Mouse (Mus musculus) liver, embryonic 11.5 days (tissue): ENCODE measurements around the gene Tnc. TPM values are rescaled to one million over a fixed set of nuclear protein-coding genes. Genes with fewer than 3 reads are reported as not detected.
"Not testable (repeated sequence)": the region's sequence is repeated elsewhere in the genome, so short reads cannot be mapped to it uniquely, and the experiment has no call there.

ENCODE experiments used
- ATAC-seq: fragments of 200-750 bp; cut with Nextera tagmentation; replicated peaks from 2 replicates; pipeline ENCODE4 v1.8.0; 2017; ENCODE audit warnings: moderate number of reproducible peaks, mild to moderate bottlenecking, moderate TSS enrichment, moderate library complexity; ENCODE audit not compliant: low FRiP score
- DNase-seq: peaks from one replicate; pipeline ENCODE4 v3.0.0-alpha.2; 2017; ENCODE audit warnings: low spot score
- H3K27ac ChIP-seq: fragments of 300-500 bp; sonication (generic); 2 replicates; pipeline ENCODE4 v1.5.1; 2014; ENCODE audit warnings: mild to moderate bottlenecking, low read depth, low read length, control low read depth
- H3K27me3 ChIP-seq: fragments of 300-500 bp; sonication (generic); replicated peaks from 2 replicates; pipeline ENCODE4 v1.6.1; 2014; ENCODE audit warnings: low read length, mixed read lengths; ENCODE audit not compliant: control insufficient read depth, insufficient read depth
- H3K36me3 ChIP-seq: fragments of 300-500 bp; sonication (generic); 2 replicates; pipeline ENCODE4 v1.6.1; 2014; ENCODE audit warnings: mild to moderate bottlenecking, low read length, moderate library complexity, mixed read lengths; ENCODE audit not compliant: control insufficient read depth, insufficient read depth
- H3K4me1 ChIP-seq: fragments of 300-500 bp; sonication (generic); replicated peaks from 2 replicates; pipeline ENCODE4 v1.6.1; 2014; ENCODE audit warnings: low read length, mixed read lengths; ENCODE audit not compliant: control insufficient read depth, insufficient read depth
- H3K4me2 ChIP-seq: fragments of 300-500 bp; sonication (generic); 2 replicates; pipeline ENCODE4 v1.6.1; 2014; ENCODE audit warnings: mild to moderate bottlenecking, control low read depth, moderate library complexity
- H3K4me3 ChIP-seq: fragments of 300-500 bp; sonication (generic); 2 replicates; pipeline ENCODE4 v1.5.1; 2014; ENCODE audit warnings: low read depth, low read length, control low read depth
- H3K9ac ChIP-seq: fragments of 300-500 bp; sonication (generic); 2 replicates; pipeline ENCODE4 v1.6.1; 2014; ENCODE audit warnings: low read depth, low read length, control low read depth
- H3K9me3 ChIP-seq: fragments of 300-500 bp; sonication (generic); 2 replicates; pipeline ENCODE4 v1.6.1; 2016; ENCODE audit warnings: low read length, inconsistent platforms, mixed read lengths; ENCODE audit not compliant: control insufficient read depth
- WGBS: fragments of 180-500 bp; shearing (Covaris S2); extraction: QIAGEN DNeasy Blood & Tissue Kit; methylation state at CpG from one replicate; pipeline ENCODE4 v1.1.7; 2014; 5-methylcytosine and 5-hydroxymethylcytosine counted together
- polyA plus RNA-seq: library from polyadenylated mRNA; unstranded; fragments of >200 nt; fragmentation: Nextera tagmentation; extraction: Ambion mirVana; gene quantifications from 2 replicates; pipeline ENCODE4 v1.2.1, GENCODE M21; 2014

Tnc gene
- polyA plus RNA-seq, 1 experiment from 2014 or later: 17.5 TPM

DNA sequence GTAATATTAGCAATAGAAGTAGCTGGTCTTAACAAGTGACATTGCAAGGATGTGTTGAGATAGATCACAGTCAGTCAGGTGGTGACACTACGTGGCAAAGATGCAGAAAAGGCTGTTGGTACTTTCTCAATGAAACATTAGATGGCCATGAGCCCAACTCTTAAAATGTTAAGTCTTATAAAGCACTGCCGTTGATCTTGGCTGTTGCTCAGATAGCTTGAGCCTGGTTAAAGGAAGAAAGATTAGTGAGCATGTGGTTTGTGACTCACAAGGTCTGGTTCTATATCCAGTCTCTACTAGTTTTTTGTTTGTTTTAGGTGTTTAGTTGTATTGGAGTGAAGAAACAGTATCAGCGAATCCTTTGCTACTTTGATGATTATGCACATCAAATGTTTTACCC, 76.9 kb downstream of the Tnc start:
- Histone ChIP-seq H3K4me2 (no peak overlapping the region), H3K9ac (no peak overlapping the region), H3K4me1 (no peaks in the 10 kb centered on the region), H3K27ac (no peak overlapping the region), H3K36me3 (no peaks in the 10 kb centered on the region), H3K27me3 (no peaks in the 10 kb centered on the region), H3K9me3 (no peaks in the 10 kb centered on the region), H3K4me3 (no peak overlapping the region)
- DNase-seq (no peak), ATAC-seq (no peak)
- WGBS: 74% methylated on average over 3 of the region's 3 CpGs

- Histone ChIP-seq H3K27me3 (no peaks in the 10 kb centered on the region), H3K9ac (no peak overlapping the region), H3K4me2 (no peak overlapping the region), H3K27ac (no peak overlapping the region), H3K4me1 (no peaks in the 10 kb centered on the region), H3K4me3 (no peak overlapping the region), H3K9me3 (no peaks in the 10 kb centered on the region), H3K36me3 (no peaks in the 10 kb centered on the region)
- DNase-seq (no peak), ATAC-seq (no peak)
- WGBS: 54% methylated on average over 1 of the region's 1 CpGs
Measured at GRCm38 (mm10) chr4:63963410-63963809, 83.4 kb downstream of the Tnc start.

DNA sequence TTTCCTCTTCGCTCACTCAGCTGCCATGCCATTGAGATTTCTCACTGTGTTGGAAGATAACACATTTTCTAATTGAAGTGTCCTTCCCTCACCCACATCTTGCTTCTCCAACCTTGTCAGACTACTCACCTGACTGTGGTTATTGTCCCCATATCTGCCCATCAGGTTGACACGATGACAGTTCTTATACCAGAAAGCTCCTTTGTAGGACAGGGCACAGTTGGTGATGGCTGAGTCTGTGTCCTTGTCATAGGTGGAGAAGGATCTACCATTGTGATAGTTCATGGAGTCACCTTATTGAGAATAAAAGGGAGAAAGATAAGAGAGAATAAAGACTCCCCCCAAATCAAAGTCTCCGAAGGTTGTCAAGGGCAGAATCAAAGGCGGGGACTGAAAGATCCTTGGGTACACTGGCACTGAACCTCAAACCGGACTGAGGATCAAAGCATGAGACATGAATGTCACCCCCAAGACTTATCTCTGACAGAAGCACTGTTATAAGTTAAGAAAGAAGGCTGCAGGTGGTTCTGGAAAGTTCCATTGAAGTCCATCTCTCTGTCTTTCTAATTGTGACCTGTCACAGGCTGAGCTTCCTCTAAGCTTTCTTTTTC, 84.9 kb downstream of the Tnc start:
- DNase-seq: no peak
- WGBS: 85% methylated on average over 5 of the region's 5 CpGs
- no peaks in the 10 kb centered on the region for H3K4me1 ChIP-seq

GRCm38 (mm10) chr4:63958601-63959000, 88.2 kb downstream of the Tnc start:
- no peak for DNase-seq
- WGBS: 68% methylated on average over 4 of the region's 4 CpGs

More for the DNA sequence above, 84.9 kb downstream of the Tnc start:
- no peak overlapping the region for H3K4me2 ChIP-seq
- H3K9ac ChIP-seq: no peak overlapping the region
- H3K27ac ChIP-seq: no peak overlapping the region
- H3K9me3 ChIP-seq: no peaks in the 10 kb centered on the region
- no peaks in the 10 kb centered on the region for H3K27me3 ChIP-seq
- no peak overlapping the region for H3K4me3 ChIP-seq
- no peak for ATAC-seq
- no peaks in the 10 kb centered on the region for H3K36me3 ChIP-seq

DNA sequence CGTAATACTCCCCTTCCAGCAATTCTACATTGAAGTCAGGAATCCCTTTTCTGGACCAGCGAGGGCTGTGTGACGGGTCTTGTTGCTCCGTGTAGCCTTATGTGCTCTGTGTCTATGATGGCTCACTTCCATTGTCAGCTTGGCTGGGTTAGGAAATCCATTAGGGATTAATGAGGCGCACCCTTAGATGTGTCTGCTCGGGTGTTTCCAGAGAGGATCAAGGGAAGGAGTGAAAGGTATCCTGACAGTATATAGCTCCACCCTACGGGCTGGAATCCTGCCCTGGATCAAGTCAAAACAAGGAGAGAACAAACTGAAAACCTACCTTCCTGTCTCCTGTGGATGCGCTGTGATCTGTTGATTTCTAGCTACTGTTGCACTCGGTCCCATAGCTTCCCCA, 96.8 kb downstream of the Tnc start:
- H3K36me3 ChIP-seq: no peaks in the 10 kb centered on the region
- no peaks in the 10 kb centered on the region for H3K9me3 ChIP-seq
- H3K27me3 ChIP-seq: no peaks in the 10 kb centered on the region
- H3K4me1 ChIP-seq: no peaks in the 10 kb centered on the region
- DNase-seq: no peak
- no peak overlapping the region for H3K27ac ChIP-seq
- H3K4me2 ChIP-seq: no peak overlapping the region
- H3K9ac ChIP-seq: no peak overlapping the region
- ATAC-seq: no peak
- no peak overlapping the region for H3K4me3 ChIP-seq
- WGBS: 82% methylated on average over 9 of the region's 9 CpGs

More at GRCm38 (mm10) chr4:63958601-63959000, 88.2 kb downstream of the Tnc start:
- no peak overlapping the region for H3K4me2 ChIP-seq
- H3K4me1 ChIP-seq: no peaks in the 10 kb centered on the region
- no peak overlapping the region for H3K27ac ChIP-seq
- no peaks in the 10 kb centered on the region for H3K36me3 ChIP-seq
- ATAC-seq: no peak
- H3K9me3 ChIP-seq: no peaks in the 10 kb centered on the region
- H3K27me3 ChIP-seq: no peaks in the 10 kb centered on the region
- H3K9ac ChIP-seq: no peak overlapping the region
- H3K4me3 ChIP-seq: no peak overlapping the region

DNA sequence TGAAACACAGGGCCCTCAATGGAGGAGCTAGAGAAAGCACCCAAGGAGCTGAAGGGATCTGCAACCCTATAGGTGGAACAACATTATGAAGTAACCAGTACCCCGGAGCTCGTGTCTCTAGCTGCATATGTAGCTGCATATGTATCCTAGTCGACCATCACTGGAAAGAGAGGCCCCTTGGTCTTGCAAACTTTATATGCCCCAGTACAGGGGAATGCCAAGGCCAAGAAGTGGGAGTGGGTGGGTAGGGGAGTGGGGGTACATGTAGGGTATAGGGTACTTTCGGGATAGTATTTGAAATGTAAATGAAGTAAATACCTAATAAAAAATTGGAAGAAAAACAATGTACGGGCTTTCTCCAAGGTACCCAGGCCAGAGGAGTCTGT, 98.1 kb downstream of the Tnc start:
- 78% methylated on average over 5 of the region's 5 CpGs for WGBS
- not testable (repeated sequence) for H3K36me3 ChIP-seq, H3K9me3 ChIP-seq, DNase-seq, H3K4me1 ChIP-seq, H3K4me3 ChIP-seq, ATAC-seq, H3K27me3 ChIP-seq, H3K4me2 ChIP-seq, H3K27ac ChIP-seq, H3K9ac ChIP-seq

- Histone ChIP-seq H3K4me1 (no peaks in the 10 kb centered on the region), H3K9me3 (no peaks in the 10 kb centered on the region), H3K4me2 (no peak overlapping the region), H3K27ac (no peak overlapping the region), H3K27me3 (no peaks in the 10 kb centered on the region), H3K4me3 (no peak overlapping the region), H3K36me3 (no peaks in the 10 kb centered on the region), H3K9ac (no peak overlapping the region)
- no peak for ATAC-seq
- WGBS: 38% methylated on average over 12 of the region's 12 CpGs
- peak; percentile 38 for DNase-seq
Measured at GRCm38 (mm10) chr4:63948066-63948687, 98.6 kb downstream of the Tnc start.

DNA sequence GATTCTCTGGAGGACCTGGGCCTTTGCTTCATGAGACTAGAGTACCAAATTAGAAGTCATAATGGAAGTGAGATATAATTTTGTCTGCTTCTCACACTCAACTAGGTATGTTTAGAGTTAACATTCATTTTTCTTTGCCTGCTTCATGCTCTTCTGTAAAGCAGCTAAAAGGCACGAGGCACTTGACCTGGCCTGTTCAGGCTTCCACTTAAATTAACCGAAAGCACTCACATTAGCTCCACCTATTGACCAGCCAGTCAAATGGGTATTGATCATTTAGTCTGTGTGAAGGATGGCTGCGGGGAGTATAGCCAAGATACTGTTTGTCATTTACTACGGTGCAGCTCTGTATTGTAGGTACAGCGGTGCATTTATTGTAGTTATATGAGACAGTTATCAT, 103.0 kb downstream of the Tnc start:
- DNase-seq (no peak), ATAC-seq (no peak)
- Histone ChIP-seq H3K4me1 (no peaks in the 10 kb centered on the region), H3K36me3 (no peaks in the 10 kb centered on the region), H3K27me3 (no peaks in the 10 kb centered on the region), H3K27ac (no peak overlapping the region), H3K4me2 (no peak overlapping the region), H3K4me3 (no peak overlapping the region), H3K9me3 (no peaks in the 10 kb centered on the region), H3K9ac (no peak overlapping the region)
- WGBS: 62% methylated on average over 5 of the region's 5 CpGs

DNA sequence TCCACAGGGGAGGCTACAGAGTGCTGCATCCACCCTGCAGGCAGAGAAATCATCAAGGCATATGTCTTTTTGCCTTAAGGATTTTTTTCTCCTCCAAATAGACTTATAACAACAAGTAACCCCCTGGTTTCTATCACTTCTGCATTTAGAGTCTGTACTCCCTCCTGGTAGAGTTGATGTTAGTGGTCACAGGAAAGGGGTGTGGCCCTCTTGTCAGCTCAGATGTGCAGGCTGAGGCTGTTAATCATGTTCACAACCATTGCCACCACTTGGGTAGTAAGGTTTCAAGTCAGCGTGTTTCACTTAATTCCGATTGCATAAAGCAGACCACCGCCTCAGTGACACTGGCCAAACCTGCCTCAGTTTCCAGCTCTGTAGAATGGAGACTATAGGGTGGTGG, 103.9 kb downstream of the Tnc start:
- Histone ChIP-seq H3K4me3 (no peak overlapping the region), H3K4me2 (no peak overlapping the region), H3K36me3 (no peaks in the 10 kb centered on the region), H3K27me3 (no peaks in the 10 kb centered on the region), H3K9me3 (no peaks in the 10 kb centered on the region), H3K27ac (no peak overlapping the region), H3K9ac (no peak overlapping the region), H3K4me1 (no peaks in the 10 kb centered on the region)
- WGBS: 74% methylated on average over 3 of the region's 3 CpGs
- DNase-seq (no peak), ATAC-seq (no peak)
